1 mouse cellular context compared by ENCODE assay signal in genomic region chr11:59847131-59847530, GRCm38 (mm10).
TF ChIP-seq lines count a peak whose summit lies in the region.

No protein-coding gene starts in this region.

TF ChIP-seq in CH12.LX, 34 proteins besides CTCF, POLR2A, EP300 and RAD21 (continued from another document):
- TF ChIP-seq ZKSCAN1 (IDR thresholded peaks at IDR 0.05; ENCODE audit: borderline replicate concordance, low read depth, low read length), result no peak
- TF ChIP-seq BHLHE40 (IDR thresholded peaks at IDR 0.05; ENCODE audit: low read depth, low read length), result no peak
- TF ChIP-seq CHD1 (IDR thresholded peaks at IDR 0.05; ENCODE audit: low read depth, low read length), result no peak
- no peak for TF ChIP-seq CHD2 (IDR thresholded peaks at IDR 0.05; ENCODE audit: low read length)
- peak; percentile 48; the same call in 1 of the 2 replicates for TF ChIP-seq SMC3 (IDR thresholded peaks at IDR 0.05; ENCODE audit: low read depth, low read length)
- no peak for TF ChIP-seq TBP (conservative IDR thresholded peaks at IDR 0.05; ENCODE audit: low read depth, low read length)
TF ChIP-seq in CH12.LX: peak in this region for 8.
